Mouse (Mus musculus) liver, postnatal 0 days (tissue): Measurements from ENCODE around the gene Dlg2.

Experiments used
- CTCF ChIP-seq: sonication (generic); IDR thresholded peaks from 2 replicates; pipeline ENCODE4 v1.5.1; 2016; ENCODE audit warnings: antibody characterized with exemption, low read depth
- EP300 ChIP-seq: IDR thresholded peaks from 2 replicates; pipeline ENCODE4 v1.6.1; 2016; ENCODE audit warnings: antibody characterized with exemption, low read depth, mild to moderate bottlenecking

- TF ChIP-seq CTCF = no peak
- TF ChIP-seq EP300 = no peak
Observed at GRCm38 (mm10) chr7:91086071-91086470, 609.6 kb downstream of the Dlg2 start.
